Mouse (Mus musculus) gastrocnemius, adult 8-10 months (tissue): ENCODE results near the gene Gm10600. TPM values are rescaled to one million over a fixed set of nuclear protein-coding genes. Genes with fewer than 3 reads are reported as not detected.
"Not testable (repeated sequence)": the region's sequence is repeated elsewhere in the genome, so short reads cannot be mapped to it uniquely, and the experiment has no call there.

Experiments
- DNase-seq, 2 experiments: peaks; one replicate each; pipeline ENCODE4 v3.0.0; 2022; ENCODE audit warnings: low spot score in 2 of 2
- total RNA-seq, 4 experiments: library from RNA; stranded (reverse); gene quantifications; 2 replicates each; pipeline ENCODE4 v1.2.4; 2022

Gene Gm10600
- total RNA-seq, result 1 to 10 TPM in 2 of 4 experiments, under 1 TPM in 2; 0.68 to 2.0 (median 1.3) TPM

DNA sequence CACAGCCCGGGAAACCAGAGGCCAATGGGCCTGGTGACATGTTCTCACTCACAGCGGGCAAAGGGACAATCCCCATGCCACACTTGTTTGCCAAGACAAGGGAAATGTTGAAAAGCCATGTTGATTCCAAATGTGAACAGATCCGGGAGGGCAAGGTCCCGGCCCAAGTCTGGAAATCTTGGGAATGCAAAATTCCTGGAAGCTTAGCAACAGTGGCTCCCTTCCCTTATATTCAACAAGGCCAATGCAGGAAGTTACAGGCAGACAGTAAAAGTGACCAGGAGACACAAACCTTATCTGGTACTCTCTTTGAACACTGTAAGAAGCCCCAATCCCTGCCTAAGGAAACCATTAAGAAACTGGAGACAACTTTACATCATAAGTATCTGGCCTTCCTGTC, at the start of gene Gm10600:
TSS of gene Gm10600 (plus strand) at position 301 of the 400 bp plus-strand sequence.
- DNase-seq, result not testable (repeated sequence)

GRCm38 (mm10) chr4:42255467-42255866, 15.0 kb downstream of the Gm10600 start, which contains the start of gene Ccl21b:
TSS of gene Ccl21b (plus strand) at chr4:42255767.
- DNase-seq, result not testable (repeated sequence)

Other genes with a start within 250 kb of the Gm10600 start
- gene Gm21093, start 205.9 kb upstream of the Gm10600 start, total RNA-seq, result not detected
- gene Gm3893, start 149.4 kb upstream of the Gm10600 start, total RNA-seq, result not detected
- gene Gm13304, start 125.8 kb upstream of the Gm10600 start, total RNA-seq, result 10 to 100 TPM in 2 of 4 experiments, 1 to 10 TPM in 2; 6.3 to 13.8 (median 10.2) TPM
- not detected for gene Gm13306, start 87.2 kb upstream of the Gm10600 start, total RNA-seq
- 1 to 10 TPM in 1 of 4 experiments, under 1 TPM in 1, not detected in 2; 0.75 to 1.8 TPM for gene Gm13305, start 72.0 kb upstream of the Gm10600 start, total RNA-seq
- not detected for gene Ccl21b, start 15.1 kb downstream of the Gm10600 start, total RNA-seq
- not detected for gene Gm21953, start 53.6 kb downstream of the Gm10600 start, total RNA-seq
- not detected for gene Fam205a3, start 77.7 kb downstream of the Gm10600 start, total RNA-seq
- gene Gm21586, start 198.7 kb downstream of the Gm10600 start, total RNA-seq, result not detected
- gene Gm2163, start 226.1 kb downstream of the Gm10600 start, total RNA-seq, result not detected